Mouse (Mus musculus) spleen, embryonic (tissue): ENCODE results near the gene Col5a1.

ENCODE experiments used
- CTCF ChIA-PET: fragments of 350-600 bp; sonication (Branson Sonifier 250); formaldehyde crosslinking; loops from one replicate; lab custom pipeline; 2022; lab: Charles Lee

The Col5a1 gene

GRCm38 (mm10) chr2:27886148-27886551, at the start of gene Col5a1:
Col5a1 (plus strand) TSS chr2:27886425.
- CTCF ChIA-PET = no interaction called here

- CTCF ChIA-PET = no interaction called here
Observed at GRCm38 (mm10) chr2:27838112-27838511, 48.1 kb upstream of the Col5a1 start.

GRCm38 (mm10) chr2:27840890-27841289, 45.3 kb upstream of the Col5a1 start:
- CTCF ChIA-PET = interaction anchor here (0.6 kb wide), 1 partner anchor 151 kb away, joined by 4 read pairs; no protein-coding TSS in a partner anchor

GRCm38 (mm10) chr2:27842893-27843292, 43.3 kb upstream of the Col5a1 start:
- CTCF ChIA-PET = no interaction called here

- CTCF ChIA-PET = no interaction called here
Observed at GRCm38 (mm10) chr2:27844885-27845284, 41.3 kb upstream of the Col5a1 start.

- CTCF ChIA-PET = no interaction called here
Observed at GRCm38 (mm10) chr2:27847001-27847400, 39.2 kb upstream of the Col5a1 start.

- CTCF ChIA-PET = no interaction called here
Observed at GRCm38 (mm10) chr2:27847851-27848435, 38.3 kb upstream of the Col5a1 start.

- CTCF ChIA-PET = no interaction called here
Observed at GRCm38 (mm10) chr2:27848466-27848865, 37.8 kb upstream of the Col5a1 start.

GRCm38 (mm10) chr2:27858348-27858903, 27.8 kb upstream of the Col5a1 start:
- CTCF ChIA-PET = no interaction called here

GRCm38 (mm10) chr2:27861576-27862238, 24.5 kb upstream of the Col5a1 start:
- CTCF ChIA-PET = no interaction called here

GRCm38 (mm10) chr2:27864491-27865365, 21.5 kb upstream of the Col5a1 start:
- CTCF ChIA-PET = interaction anchor here (0.6 kb wide), 1 partner anchor 27 kb away, joined by 3 read pairs; no protein-coding TSS in a partner anchor

- CTCF ChIA-PET = no interaction called here
Observed at GRCm38 (mm10) chr2:27870586-27870985, 15.6 kb upstream of the Col5a1 start.

- CTCF ChIA-PET = no interaction called here
Observed at GRCm38 (mm10) chr2:27871056-27871455, 15.2 kb upstream of the Col5a1 start.

- CTCF ChIA-PET = no interaction called here
Observed at GRCm38 (mm10) chr2:27872276-27872675, 13.9 kb upstream of the Col5a1 start.

GRCm38 (mm10) chr2:27873030-27873429, 13.2 kb upstream of the Col5a1 start:
- CTCF ChIA-PET = no interaction called here

- CTCF ChIA-PET = no interaction called here
Observed at GRCm38 (mm10) chr2:27874596-27874995, 11.6 kb upstream of the Col5a1 start.

- CTCF ChIA-PET = no interaction called here
Observed at GRCm38 (mm10) chr2:27875231-27875630, 11.0 kb upstream of the Col5a1 start.

- CTCF ChIA-PET = no interaction called here
Observed at GRCm38 (mm10) chr2:27875786-27876185, 10.4 kb upstream of the Col5a1 start.

GRCm38 (mm10) chr2:27876724-27877504, 9.3 kb upstream of the Col5a1 start:
- CTCF ChIA-PET = no interaction called here

GRCm38 (mm10) chr2:27878066-27878465, 8.2 kb upstream of the Col5a1 start:
- CTCF ChIA-PET = no interaction called here

GRCm38 (mm10) chr2:27883276-27883675, 2.9 kb upstream of the Col5a1 start:
- CTCF ChIA-PET = interaction anchor here (0.6 kb wide), 1 partner anchor 55 kb away, joined by 5 read pairs; no protein-coding TSS in a partner anchor
